In the genomic region with DNA sequence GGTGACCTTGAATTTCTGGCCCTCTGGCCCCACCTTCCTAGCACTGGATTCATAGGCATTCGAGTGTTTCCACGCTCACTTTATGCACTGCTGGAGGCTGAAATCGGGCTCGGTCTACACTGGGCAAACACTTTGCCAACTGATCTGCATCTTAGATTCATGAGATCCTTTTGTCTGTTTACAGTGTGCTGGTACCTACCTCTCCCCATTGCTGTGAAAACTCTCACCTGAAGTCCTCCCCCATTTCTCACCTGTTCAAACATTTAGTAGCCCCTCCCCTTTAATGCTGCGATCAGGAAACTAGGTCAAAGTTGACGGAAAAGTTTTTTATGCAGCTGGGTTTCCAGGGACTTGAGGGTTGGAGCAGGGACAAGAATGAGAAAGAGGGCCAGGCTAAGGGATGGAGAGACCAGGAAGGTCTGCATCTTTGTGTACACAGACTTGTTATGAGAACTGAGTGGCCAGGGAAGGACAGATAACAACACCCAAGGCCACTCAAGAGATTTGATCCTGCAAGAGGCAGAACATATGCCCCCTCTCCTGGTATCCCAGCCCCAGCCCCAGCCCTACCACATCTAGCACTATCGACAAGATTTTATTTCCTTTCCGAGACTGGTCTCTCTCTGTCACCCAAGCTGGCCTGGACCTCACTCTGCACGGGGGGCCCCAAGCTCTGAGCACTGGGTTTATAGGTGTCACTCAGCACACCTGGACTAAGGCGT, we compare ENCODE assay signal across 8 mouse cellular contexts. TPM values are rescaled to one million over a fixed set of nuclear protein-coding genes. Genes with fewer than 3 reads are reported as not detected.
DNase-seq lines count a peak whose midpoint lies in the region; ATAC-seq and TF ChIP-seq lines count a peak whose summit lies in the region.

No protein-coding gene starts in this region.

- no peak for TF ChIP-seq CTCF in spleen, adult 2 months (IDR thresholded peaks at IDR 0.05; ENCODE audit: extremely low read depth, insufficient read depth, insufficient read length, insufficient replicate concordance)
- no peak for TF ChIP-seq CTCF in liver, embryonic 14.5 days (IDR thresholded peaks at IDR 0.05; ENCODE audit: low read depth)
- TF ChIP-seq CTCF in stomach, postnatal 0 days (IDR thresholded peaks at IDR 0.05; ENCODE audit: low read depth) = no peak

- whole genome bisulfite sequencing in spleen, adult 2 months = 27% methylated on average over 10 of the region's 10 CpGs
- 33% methylated on average over 10 of the region's 10 CpGs for WGBS in liver, embryonic 14.5 days (ENCODE audit: insufficient replicate concordance)
- 26% methylated on average over 10 of the region's 10 CpGs for WGBS in stomach, postnatal 0 days

- peak; percentile 22; the same call in 1 of the 2 replicates for ATAC-seq in liver, embryonic 14.5 days (ENCODE audit: insufficient read depth)
- peak; percentile 50 for ATAC-seq in stomach, postnatal 0 days (ENCODE audit: low FRiP score, low TSS enrichment)

- intact Hi-C loops in heart, postnatal 36 days (cut with DNase I) = loop anchor here (1.0 kb wide), 1 partner anchor 12 kb away; the partner anchor contains the start of gene Gm16253

- no peak for TF ChIP-seq POLR2A in spleen, adult 2 months (IDR thresholded peaks at IDR 0.05; ENCODE audit: low read depth, low read length)

- peaks cover 24% of the 10 kb centered on the region for H3K36me3 ChIP-seq in spleen, adult 2 months (ENCODE audit: control insufficient read depth, insufficient read depth, low read length)
- peaks cover 15% of the 10 kb centered on the region for H3K36me3 ChIP-seq in liver, embryonic 14.5 days (replicated peaks; ENCODE audit: control insufficient read depth, insufficient read depth, low read depth)
- peaks cover 23% of the 10 kb centered on the region for H3K36me3 ChIP-seq in stomach, postnatal 0 days (ENCODE audit: control insufficient read depth, insufficient read depth, low read length)

- no peak overlapping the region for H3K4me3 ChIP-seq in spleen, adult 2 months (ENCODE audit: extremely low read depth, insufficient read depth, insufficient read length)
- no peak overlapping the region for H3K4me3 ChIP-seq in liver, embryonic 14.5 days (ENCODE audit: insufficient read depth in 1 of 2, low read depth in 2 of 2, low read length in 2 of 2)
- H3K4me3 ChIP-seq in stomach, postnatal 0 days (ENCODE audit: low read depth, low read length) = no peak overlapping the region

- H3K27me3 ChIP-seq in spleen, adult 2 months (ENCODE audit: control insufficient read depth, insufficient read depth, low read length) = no peaks in the 10 kb centered on the region
- no peaks in the 10 kb centered on the region for H3K27me3 ChIP-seq in liver, embryonic 14.5 days (ENCODE audit: control insufficient read depth, insufficient read depth, low read length)
- H3K27me3 ChIP-seq in stomach, postnatal 0 days (ENCODE audit: control insufficient read depth, insufficient read depth, low read length) = no peaks in the 10 kb centered on the region

- H3K9me3 ChIP-seq in liver, embryonic 14.5 days (ENCODE audit: control insufficient read depth, low read length) = no peaks in the 10 kb centered on the region
- no peaks in the 10 kb centered on the region for H3K9me3 ChIP-seq in stomach, postnatal 0 days (ENCODE audit: control insufficient read depth, low read length)

- no peak for TF ChIP-seq EP300 in liver, embryonic 14.5 days (IDR thresholded peaks at IDR 0.05; ENCODE audit: low read depth)
- TF ChIP-seq EP300 in stomach, postnatal 0 days (optimal IDR thresholded peaks at IDR 0.05) = no peak

- H3K27ac ChIP-seq in spleen, adult 2 months (ENCODE audit: insufficient read depth, low read length) = peak overlapping the region; percentile 69
- no peak overlapping the region for H3K27ac ChIP-seq in liver, embryonic 14.5 days
- peak overlapping the region; percentile 87 for H3K27ac ChIP-seq in stomach, postnatal 0 days (replicated peaks)

- DNase-seq in spleen, adult 2 months (ENCODE audit: low read depth in 1 of 2, low spot score in 2 of 2) = peak in 1 of 2 experiments; percentile 24
- no peak for DNase-seq in spleen, adult 12 weeks (ENCODE audit: low spot score)
- DNase-seq in heart, postnatal 36 days = peak; percentile 51 to 68
- no peak for DNase-seq in liver, embryonic 14.5 days (ENCODE audit: low read depth in 3 of 3, low spot score in 3 of 3)
- peak; percentile 65 for DNase-seq in stomach, postnatal 0 days (ENCODE audit: low spot score)
- DNase-seq in layer of hippocampus, postnatal 10 days (ENCODE audit: low spot score in 2 of 2) = no peak
- DNase-seq in embryo, embryonic 10.5 days (ENCODE audit: low spot score) = no peak
- DNase-seq in adrenal gland, postnatal 36 days = no peak

- peak overlapping the region; percentile 52 for H3K4me2 ChIP-seq in liver, embryonic 14.5 days (ENCODE audit: low read depth)
- no peak overlapping the region for H3K4me2 ChIP-seq in stomach, postnatal 0 days (replicated peaks; ENCODE audit: low read depth)

- H3K4me1 ChIP-seq in spleen, adult 2 months (ENCODE audit: control insufficient read depth, insufficient read depth, insufficient read length) = peaks cover 45% of the 10 kb centered on the region
- H3K4me1 ChIP-seq in liver, embryonic 14.5 days (replicated peaks; ENCODE audit: control insufficient read depth in 2 of 2, insufficient read depth in 2 of 2, low read length in 1 of 2) = peaks cover 17 to 35% of the 10 kb centered on the region in 2 experiments
- H3K4me1 ChIP-seq in stomach, postnatal 0 days (replicated peaks; ENCODE audit: control insufficient read depth, insufficient read depth) = 0 out of 2 replicates have a peak, but pooled peaks cover 3% of the 10 kb centered on the region

- H3K9ac ChIP-seq in liver, embryonic 14.5 days (replicated peaks) = no peak overlapping the region
- no peak overlapping the region for H3K9ac ChIP-seq in stomach, postnatal 0 days (ENCODE audit: low read length)

RNA-seq across cellular contexts. Expression of gene Txnip, which starts 6.3 kb away (rescaled TPM):
- polyA plus RNA-seq in spleen, adult 2 months (2012; rRNA removed) = 423 and 439 TPM in 2 replicates
- total RNA-seq in heart, postnatal 36 days (2021) = 1,000 to 10,000 TPM in 1 of 2 experiments, 100 to 1,000 TPM in 1; 646 to 1,158 TPM
- polyA plus RNA-seq in liver, embryonic 14.5 days (2012; rRNA removed) = 33.2 and 42.8 TPM in 2 replicates
- 31.9 and 32.5 TPM in 2 replicates for polyA plus RNA-seq in liver, embryonic 14.5 days (2014; fragmentation: Nextera tagmentation; extraction: Ambion mirVana)
- polyA plus RNA-seq in stomach, postnatal 0 days (2015; fragmentation: Nextera tagmentation; extraction: Ambion mirVana) = 273 and 276 TPM in 2 replicates
- 10 to 100 TPM; 36.5 to 46.1 TPM for total RNA-seq in layer of hippocampus, postnatal 10 days (2021)
- 100 to 1,000 TPM; 515 to 572 TPM for total RNA-seq in adrenal gland, postnatal 36 days (2021)

RNA-seq across cellular contexts. Expression of gene Gm16253, which starts 12.7 kb away (rescaled TPM):
- polyA plus RNA-seq in spleen, adult 2 months (2012; rRNA removed) = 0.18 TPM in 1 of 2 replicates, not detected in the other
- 1 to 10 TPM in 1 of 2 experiments, under 1 TPM in 1; 0.89 to 2.8 TPM for total RNA-seq in heart, postnatal 36 days (2021)
- polyA plus RNA-seq in liver, embryonic 14.5 days (2012; rRNA removed) = not detected in 2 replicates
- not detected in 2 replicates for polyA plus RNA-seq in liver, embryonic 14.5 days (2014; fragmentation: Nextera tagmentation; extraction: Ambion mirVana)
- polyA plus RNA-seq in stomach, postnatal 0 days (2015; fragmentation: Nextera tagmentation; extraction: Ambion mirVana) = 0.18 and 0.46 TPM in 2 replicates
- total RNA-seq in layer of hippocampus, postnatal 10 days (2021) = not detected
- total RNA-seq in adrenal gland, postnatal 36 days (2021) = not detected

RNA-seq across cellular contexts. Expression of gene Polr3gl, which starts 29.9 kb away (rescaled TPM):
- 9.2 and 10.7 TPM in 2 replicates for polyA plus RNA-seq in spleen, adult 2 months (2012; rRNA removed)
- total RNA-seq in heart, postnatal 36 days (2021) = 10 to 100 TPM; 30.3 to 33.0 TPM
- polyA plus RNA-seq in liver, embryonic 14.5 days (2012; rRNA removed) = 6.2 and 11.8 TPM in 2 replicates
- 3.0 and 3.3 TPM in 2 replicates for polyA plus RNA-seq in liver, embryonic 14.5 days (2014; fragmentation: Nextera tagmentation; extraction: Ambion mirVana)
- polyA plus RNA-seq in stomach, postnatal 0 days (2015; fragmentation: Nextera tagmentation; extraction: Ambion mirVana) = 16.1 and 20.1 TPM in 2 replicates
- total RNA-seq in layer of hippocampus, postnatal 10 days (2021) = 10 to 100 TPM; 27.5 to 28.6 TPM
- 10 to 100 TPM; 29.4 to 33.3 TPM for total RNA-seq in adrenal gland, postnatal 36 days (2021)

RNA-seq across cellular contexts. Expression of gene Ankrd34a, which starts 32.4 kb away (rescaled TPM):
- 0.14 and 0.15 TPM in 2 replicates for polyA plus RNA-seq in spleen, adult 2 months (2012; rRNA removed)
- total RNA-seq in heart, postnatal 36 days (2021) = 1 to 10 TPM; 1.3 to 2.2 TPM
- polyA plus RNA-seq in liver, embryonic 14.5 days (2012; rRNA removed) = 0.08 TPM in 2 replicates
- not detected in 2 replicates for polyA plus RNA-seq in liver, embryonic 14.5 days (2014; fragmentation: Nextera tagmentation; extraction: Ambion mirVana)
- polyA plus RNA-seq in stomach, postnatal 0 days (2015; fragmentation: Nextera tagmentation; extraction: Ambion mirVana) = 1.3 TPM in 2 replicates
- 10 to 100 TPM; 41.3 to 45.5 TPM for total RNA-seq in layer of hippocampus, postnatal 10 days (2021)
- total RNA-seq in adrenal gland, postnatal 36 days (2021) = 1 to 10 TPM in 1 of 2 experiments, under 1 TPM in 1; 0.95 to 1.0 TPM

RNA-seq across cellular contexts. Expression of gene Lix1l, which starts 36.9 kb away (rescaled TPM):
- polyA plus RNA-seq in spleen, adult 2 months (2012; rRNA removed) = 5.8 and 5.9 TPM in 2 replicates
- 10 to 100 TPM; 27.6 to 32.1 TPM for total RNA-seq in heart, postnatal 36 days (2021)
- 2.7 and 2.9 TPM in 2 replicates for polyA plus RNA-seq in liver, embryonic 14.5 days (2012; rRNA removed)
- polyA plus RNA-seq in liver, embryonic 14.5 days (2014; fragmentation: Nextera tagmentation; extraction: Ambion mirVana) = 0.32 and 0.48 TPM in 2 replicates
- polyA plus RNA-seq in stomach, postnatal 0 days (2015; fragmentation: Nextera tagmentation; extraction: Ambion mirVana) = 3.7 and 3.8 TPM in 2 replicates
- total RNA-seq in layer of hippocampus, postnatal 10 days (2021) = 10 to 100 TPM; 40.8 to 44.5 TPM
- 10 to 100 TPM; 29.3 to 52.1 TPM for total RNA-seq in adrenal gland, postnatal 36 days (2021)

Comparison
In these comparisons a context has a peak if more than half of its experiments do, and no peak if none do; other contexts are left out.
1. DNase-seq: peak in heart, postnatal 36 days (2 of 2) and stomach, postnatal 0 days (single experiment); none in spleen, adult 12 weeks (single experiment), liver, embryonic 14.5 days (0 of 3), layer of hippocampus, postnatal 10 days (0 of 2), embryo, embryonic 10.5 days (single experiment) and adrenal gland, postnatal 36 days (0 of 2).
2. RNA of gene Txnip, which starts 6.3 kb away (total RNA-seq): 646 to 1,158 TPM in heart, postnatal 36 days and 515 to 572 TPM in adrenal gland, postnatal 36 days; 36.5 to 46.1 TPM in layer of hippocampus, postnatal 10 days; every median in the first group is over 10 times any median in the second.